Mouse (Mus musculus) embryo, embryonic 11 days (tissue): ENCODE measurements at regions not wholly inside any gene's neighbourhood (a gene's known extent, or its start where the extent isn't known, plus 50 kb on each side); places are given as distances from the start of the nearest gene placed in this dataset.
"Not testable (repeated sequence)": the region's sequence is repeated elsewhere in the genome, so short reads cannot be mapped to it uniquely, and the experiment has no call there.

Experiments used
- DNase-seq: peaks from one replicate; pipeline ENCODE4 v3.0.0-alpha.2; 2015

- not testable (repeated sequence) for DNase-seq
These were observed 200.8 kb downstream of the Gm21738 start for GRCm38 (mm10) chr14:19217916-19218315.

GRCm38 (mm10) chr14:19208507-19208906, 210.2 kb downstream of the Gm21738 start:
- no peak for DNase-seq

GRCm38 (mm10) chr14:19180203-19180602, 238.5 kb downstream of the Gm21738 start:
- not testable (repeated sequence) for DNase-seq

DNA sequence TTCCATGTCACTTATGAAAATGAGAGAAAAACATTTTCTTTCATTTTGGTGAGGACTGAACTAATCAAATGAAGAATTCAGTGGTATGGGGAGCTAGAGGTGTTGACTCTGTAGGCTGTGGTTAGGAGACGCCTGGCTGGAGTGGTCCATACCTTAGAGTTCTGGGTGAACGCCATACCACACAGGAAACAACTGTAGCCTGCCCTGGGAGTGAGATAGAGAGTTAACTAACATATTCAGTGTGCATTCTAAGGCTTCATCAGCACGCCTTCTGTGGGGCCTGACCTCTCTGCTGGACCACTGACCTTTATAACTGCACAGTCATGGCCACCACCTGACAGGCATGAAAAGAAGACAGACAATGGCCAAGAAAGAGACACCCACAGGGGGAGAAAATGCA, 240.7 kb downstream of the Gm21738 start:
- not testable (repeated sequence) for DNase-seq

GRCm38 (mm10) chr14:19175288-19175687, 243.4 kb downstream of the Gm21738 start:
- peak; percentile 33 for DNase-seq

DNA sequence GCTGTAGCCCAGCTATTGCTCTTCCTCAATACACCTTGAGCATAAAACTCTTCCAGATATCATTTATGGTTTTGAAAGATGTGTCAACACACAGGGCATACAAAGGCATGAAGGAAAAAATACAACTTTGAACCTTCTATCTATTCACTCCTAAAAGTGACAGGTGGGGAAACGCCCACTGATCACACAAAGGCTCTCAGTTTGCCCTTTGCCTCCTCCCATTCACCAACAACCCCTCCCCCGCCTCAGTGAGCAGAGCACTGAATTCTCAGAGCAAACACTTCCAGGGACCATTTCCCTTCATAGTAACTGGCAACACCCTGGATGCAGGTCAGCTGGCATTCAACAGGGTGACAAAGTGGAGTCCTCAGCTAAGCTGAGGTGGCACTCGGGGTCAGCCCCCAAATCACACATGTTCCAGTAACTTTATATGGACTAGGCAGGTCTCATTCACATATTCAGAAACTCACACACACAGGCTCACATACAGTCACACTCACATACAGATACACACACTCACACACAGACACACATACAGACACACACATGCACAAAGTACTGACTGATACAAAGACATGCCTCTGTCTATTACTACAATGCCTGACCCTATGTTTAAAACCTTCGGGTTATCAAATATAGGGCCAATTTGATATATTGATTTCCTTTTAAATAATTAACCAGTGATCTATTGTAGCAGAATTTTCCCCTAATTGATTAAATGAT, 248.3 kb downstream of the Gm21738 start:
- not testable (repeated sequence) for DNase-seq

DNA sequence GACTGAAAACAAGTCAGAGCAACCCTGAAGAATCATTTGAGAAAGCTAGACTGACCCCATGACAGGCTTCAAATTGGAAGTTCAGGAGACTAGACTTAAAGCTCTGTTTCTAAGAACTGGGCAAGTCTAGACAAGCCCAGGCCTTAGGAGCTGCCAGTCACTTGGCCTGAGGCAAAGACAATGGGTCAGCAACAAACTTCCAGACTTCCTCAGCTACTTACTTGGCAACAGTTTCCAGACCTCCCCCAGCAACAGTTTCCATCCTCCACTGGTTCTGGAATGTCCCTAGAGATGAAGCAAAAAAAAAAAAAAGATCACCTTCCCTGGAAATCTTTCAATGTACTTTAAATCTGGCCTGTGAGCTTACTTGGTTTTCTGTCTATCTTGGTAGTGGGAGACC, 251.9 kb downstream of the Gm21738 start:
- DNase-seq, result no peak

GRCm38 (mm10) chr14:19139875-19140274, 245.8 kb upstream of the Ube2e2 start:
- DNase-seq, result not testable (repeated sequence)

GRCm38 (mm10) chr14:19131532-19131931, 237.5 kb upstream of the Ube2e2 start:
- no peak for DNase-seq
